Comparison of ENCODE assay signal across 28 mouse cellular contexts in genomic region chr10:42598615-42599014, GRCm38 (mm10). TPM values are rescaled to one million over a fixed set of nuclear protein-coding genes. Genes with fewer than 3 reads are reported as not detected.
"Had no signal": no experiment of that assay in that cellular context is flagged by ENCODE, and none has a peak within 500 bp of the region (broad histone marks: within the 10 kb centered on the region; RNA-seq: fewer than 3 reads in every experiment).

No protein-coding gene starts in this region.

- H3K36me3 ChIP-seq: lung, embryonic 15.5 days; midbrain, embryonic 10.5 days; midbrain, embryonic 12.5 days; neural tube, embryonic 13.5 days; neural tube, embryonic 15.5 days had no signal

- H3K4me2 ChIP-seq: lung, embryonic 15.5 days; midbrain, embryonic 12.5 days; neural tube, embryonic 13.5 days; neural tube, embryonic 15.5 days had no signal

- H3K27ac ChIP-seq: lung, embryonic 15.5 days; macrophage; midbrain, embryonic 10.5 days; midbrain, embryonic 12.5 days; neural tube, embryonic 13.5 days; neural tube, embryonic 15.5 days had no signal

- DNase-seq: lung, adult 2 months; lung, postnatal 14 days; lung, postnatal 36 days; midbrain, embryonic 14.5 days; retina, postnatal 1 day; right cerebral cortex, adult 18-20 months; right cerebral cortex, postnatal 25 days; right cerebral cortex, postnatal 4 days; spleen, adult 18-20 months; thymus, adult 18-20 months; thymus, postnatal 14 days; thymus, postnatal 36 days had no signal

- H3K9me3 ChIP-seq: lung, embryonic 15.5 days; midbrain, embryonic 10.5 days; midbrain, embryonic 12.5 days; neural tube, embryonic 15.5 days had no signal

- H3K4me1 ChIP-seq: lung, embryonic 15.5 days; neural tube, embryonic 13.5 days; neural tube, embryonic 15.5 days had no signal

- ATAC-seq: lung, postnatal 0 days; midbrain, embryonic 16.5 days had no signal

- H3K4me3 ChIP-seq: lung, embryonic 15.5 days; midbrain, embryonic 10.5 days; midbrain, embryonic 12.5 days; myocyte; neural tube, embryonic 13.5 days; neural tube, embryonic 15.5 days had no signal

- H3K9ac ChIP-seq: lung, embryonic 15.5 days; midbrain, embryonic 12.5 days; neural tube, embryonic 13.5 days; neural tube, embryonic 15.5 days had no signal

RNA-seq across cellular contexts. Expression of gene Nr2e1, which starts 15.2 kb away (rescaled TPM):
- total RNA-seq: megakaryocyte, adult 5-6 weeks; megakaryocyte-erythroid progenitor cell, adult 5-6 weeks had no signal
- polyA plus RNA-seq: lung, adult 2 months; lung, embryonic 15.5 days; lung, postnatal 0 days; macrophage; myocyte; neural tube, embryonic 11.5 days; neural tube, embryonic 13.5 days; neural tube, embryonic 15.5 days; small intestine, adult 2 months; stomach, embryonic 14.5 days; stomach, embryonic 16.5 days; thymus, postnatal 0 days had no signal
